Mouse (Mus musculus): Measurements from ENCODE around the gene Arhgap10. TPM values are rescaled to one million over a fixed set of nuclear protein-coding genes. Genes with fewer than 3 reads are reported as not detected.

Arhgap10 gene
- total and polyA plus RNA-seq, 3 experiments: 22.5 to 58.2 (median 51.4) TPM

GRCm38 (mm10) chr8:77343916-77344315, 173.8 kb downstream of the Arhgap10 start:
- no peaks in the 10 kb centered on the region for H3K27me3 ChIP-seq (ENCODE audit: control insufficient read depth, insufficient read depth, low read length)
- no peak overlapping the region for H3K27ac ChIP-seq
- no peaks in the 10 kb centered on the region for H3K79me2 ChIP-seq (replicated peaks; ENCODE audit: control insufficient read depth, insufficient read depth, low read length)
- H3K36me3 ChIP-seq (ENCODE audit: control insufficient read depth, insufficient read depth, low read length): no peaks in the 10 kb centered on the region
- no peak for DNase-seq
- H3K4me1 ChIP-seq (ENCODE audit: control insufficient read depth, insufficient read depth, low read length): no peaks in the 10 kb centered on the region
- no peak overlapping the region for H3K9ac ChIP-seq (ENCODE audit: low read depth, low read length)
- H3K4me3 ChIP-seq: no peak overlapping the region
- WGBS: 55% methylated on average over 6 of the region's 6 CpGs
- intact Hi-C loops (cut with DNase I): no loop called here
- TF ChIP-seq POLR2A (IDR thresholded peaks at IDR 0.05; ENCODE audit: insufficient read depth, low read depth, low read length) (no peak), EP300 (IDR thresholded peaks at IDR 0.05; ENCODE audit: insufficient read depth, low read depth, low read length) (no peak), CTCF (IDR thresholded peaks at IDR 0.05) (no peak)

GRCm38 (mm10) chr8:77343335-77343734, 174.4 kb downstream of the Arhgap10 start:
- Histone ChIP-seq H3K27me3 (ENCODE audit: control insufficient read depth, insufficient read depth, low read length) (no peaks in the 10 kb centered on the region), H3K9ac (ENCODE audit: low read depth, low read length) (no peak overlapping the region), H3K4me3 (no peak overlapping the region), H3K79me2 (replicated peaks; ENCODE audit: control insufficient read depth, insufficient read depth, low read length) (no peaks in the 10 kb centered on the region), H3K4me1 (ENCODE audit: control insufficient read depth, insufficient read depth, low read length) (no peaks in the 10 kb centered on the region), H3K27ac (no peak overlapping the region), H3K36me3 (ENCODE audit: control insufficient read depth, insufficient read depth, low read length) (no peaks in the 10 kb centered on the region)
- intact Hi-C loops (cut with DNase I): no loop called here
- TF ChIP-seq POLR2A (IDR thresholded peaks at IDR 0.05; ENCODE audit: insufficient read depth, low read depth, low read length) (no peak), CTCF (IDR thresholded peaks at IDR 0.05) (peak; percentile 33)
- DNase-seq: no peak
- 94% methylated on average over 3 of the region's 3 CpGs for WGBS

GRCm38 (mm10) chr8:77342144-77342543, 175.6 kb downstream of the Arhgap10 start:
- no peak for DNase-seq
- intact Hi-C loops (cut with DNase I): no loop called here
- no peaks in the 10 kb centered on the region for H3K4me1 ChIP-seq (ENCODE audit: control insufficient read depth, insufficient read depth, low read length)
- H3K9ac ChIP-seq (ENCODE audit: low read depth, low read length): no peak overlapping the region
- TF ChIP-seq POLR2A (IDR thresholded peaks at IDR 0.05; ENCODE audit: insufficient read depth, low read depth, low read length) (no peak), CTCF (IDR thresholded peaks at IDR 0.05) (peak; percentile 48), EP300 (IDR thresholded peaks at IDR 0.05; ENCODE audit: insufficient read depth, low read depth, low read length) (no peak)
- H3K36me3 ChIP-seq (ENCODE audit: control insufficient read depth, insufficient read depth, low read length): no peaks in the 10 kb centered on the region
- H3K27me3 ChIP-seq (ENCODE audit: control insufficient read depth, insufficient read depth, low read length): no peaks in the 10 kb centered on the region
- no peak overlapping the region for H3K27ac ChIP-seq
- H3K4me3 ChIP-seq: no peak overlapping the region
- no peaks in the 10 kb centered on the region for H3K79me2 ChIP-seq (replicated peaks; ENCODE audit: control insufficient read depth, insufficient read depth, low read length)
- WGBS: 50% methylated on average over 4 of the region's 4 CpGs

GRCm38 (mm10) chr8:77341329-77341728, 176.4 kb downstream of the Arhgap10 start:
- DNase-seq: no peak
- intact Hi-C loops (cut with DNase I): no loop called here
- H3K79me2 ChIP-seq (replicated peaks; ENCODE audit: control insufficient read depth, insufficient read depth, low read length): no peaks in the 10 kb centered on the region

GRCm38 (mm10) chr8:77340046-77340747, 177.6 kb downstream of the Arhgap10 start:
- Histone ChIP-seq H3K79me2 (replicated peaks; ENCODE audit: control insufficient read depth, insufficient read depth, low read length) (no peaks in the 10 kb centered on the region), H3K27me3 (ENCODE audit: control insufficient read depth, insufficient read depth, low read length) (no peaks in the 10 kb centered on the region), H3K27ac (no peak overlapping the region), H3K36me3 (ENCODE audit: control insufficient read depth, insufficient read depth, low read length) (no peaks in the 10 kb centered on the region), H3K9ac (ENCODE audit: low read depth, low read length) (no peak overlapping the region), H3K4me1 (ENCODE audit: control insufficient read depth, insufficient read depth, low read length) (no peaks in the 10 kb centered on the region), H3K4me3 (no peak overlapping the region)
- TF ChIP-seq EP300 (IDR thresholded peaks at IDR 0.05; ENCODE audit: insufficient read depth, low read depth, low read length) (no peak), POLR2A (IDR thresholded peaks at IDR 0.05; ENCODE audit: insufficient read depth, low read depth, low read length) (no peak), CTCF (IDR thresholded peaks at IDR 0.05) (no peak)
- intact Hi-C loops (cut with DNase I): no loop called here
- 92% methylated on average over 6 of the region's 6 CpGs for WGBS
- DNase-seq: no peak

More at GRCm38 (mm10) chr8:77341329-77341728, 176.4 kb downstream of the Arhgap10 start:
- Histone ChIP-seq H3K9ac (ENCODE audit: low read depth, low read length) (no peak overlapping the region), H3K27me3 (ENCODE audit: control insufficient read depth, insufficient read depth, low read length) (no peaks in the 10 kb centered on the region), H3K4me3 (no peak overlapping the region), H3K27ac (no peak overlapping the region), H3K36me3 (ENCODE audit: control insufficient read depth, insufficient read depth, low read length) (no peaks in the 10 kb centered on the region), H3K4me1 (ENCODE audit: control insufficient read depth, insufficient read depth, low read length) (no peaks in the 10 kb centered on the region)
- 76% methylated on average over 9 of the region's 9 CpGs for WGBS
- no peak for TF ChIP-seq POLR2A (IDR thresholded peaks at IDR 0.05; ENCODE audit: insufficient read depth, low read depth, low read length)
- no peak for TF ChIP-seq EP300 (IDR thresholded peaks at IDR 0.05; ENCODE audit: insufficient read depth, low read depth, low read length)
- TF ChIP-seq CTCF (IDR thresholded peaks at IDR 0.05): no peak

- WGBS: 78% methylated on average over 12 of the region's 12 CpGs
- H3K9ac ChIP-seq (ENCODE audit: low read depth, low read length): no peak overlapping the region
- H3K79me2 ChIP-seq (replicated peaks; ENCODE audit: control insufficient read depth, insufficient read depth, low read length): no peaks in the 10 kb centered on the region
- no peak overlapping the region for H3K4me3 ChIP-seq
- no peak overlapping the region for H3K27ac ChIP-seq
- TF ChIP-seq EP300 (IDR thresholded peaks at IDR 0.05; ENCODE audit: insufficient read depth, low read depth, low read length) (no peak), CTCF (IDR thresholded peaks at IDR 0.05) (no peak), POLR2A (IDR thresholded peaks at IDR 0.05; ENCODE audit: insufficient read depth, low read depth, low read length) (no peak)
- intact Hi-C loops (cut with DNase I): no loop called here
- no peaks in the 10 kb centered on the region for H3K27me3 ChIP-seq (ENCODE audit: control insufficient read depth, insufficient read depth, low read length)
- no peaks in the 10 kb centered on the region for H3K36me3 ChIP-seq (ENCODE audit: control insufficient read depth, insufficient read depth, low read length)
- no peak for DNase-seq
- no peaks in the 10 kb centered on the region for H3K4me1 ChIP-seq (ENCODE audit: control insufficient read depth, insufficient read depth, low read length)
These were observed 180.5 kb downstream of the Arhgap10 start for GRCm38 (mm10) chr8:77337272-77337671.
